Mouse (Mus musculus) spleen, adult 2 months (tissue): ENCODE results near the gene Prkn.

Source experiments
- CTCF ChIP-seq: fragments of 200-500 bp; IDR thresholded peaks from 2 replicates; pipeline ENCODE4 v1.5.1; 2011; ENCODE audit warnings: mild to moderate bottlenecking, inconsistent platforms; ENCODE audit not compliant: insufficient read depth, insufficient read length, insufficient replicate concordance; ENCODE audit errors: extremely low read depth
- POLR2A ChIP-seq: fragments of 200-500 bp; IDR thresholded peaks from 2 replicates; pipeline ENCODE4 v1.6.1; 2011; ENCODE audit warnings: low read depth, low read length, inconsistent platforms

GRCm38 (mm10) chr17:11235273-11235672 is 395.1 kb downstream of the Prkn start:
- no peak for TF ChIP-seq CTCF
- TF ChIP-seq POLR2A = no peak
